Mouse (Mus musculus): ENCODE results near the gene Pde7b.
A peak's percentile ranks its signal among the peaks of the same experiment; 100 is the strongest.

The Pde7b gene

GRCm38 (mm10) chr10:20724906-20725305 lies at the start of gene Pde7b:
Gene Pde7b (minus strand): TSS chr10:20725078.
- peak; percentile 82 for DNase-seq (ENCODE audit: low spot score)

- DNase-seq (ENCODE audit: low spot score) = no peak
These were observed 47.2 kb upstream of the Pde7b start for GRCm38 (mm10) chr10:20772056-20772455.

- no peak for DNase-seq (ENCODE audit: low spot score)
These were observed 45.6 kb upstream of the Pde7b start for GRCm38 (mm10) chr10:20770418-20770888.

- DNase-seq (ENCODE audit: low spot score) = no peak
These were observed 44.9 kb upstream of the Pde7b start for GRCm38 (mm10) chr10:20769557-20770417.

- no peak for DNase-seq (ENCODE audit: low spot score)
These were observed 39.5 kb upstream of the Pde7b start for GRCm38 (mm10) chr10:20764352-20764751.

- no peak for DNase-seq (ENCODE audit: low spot score)
These were observed 34.1 kb upstream of the Pde7b start for GRCm38 (mm10) chr10:20758939-20759338.

- DNase-seq (ENCODE audit: low spot score) = no peak
These were observed 33.4 kb upstream of the Pde7b start for GRCm38 (mm10) chr10:20758259-20758658.

GRCm38 (mm10) chr10:20756219-20756618 lies 31.3 kb upstream of the Pde7b start:
- DNase-seq (ENCODE audit: low spot score) = no peak

GRCm38 (mm10) chr10:20752883-20753282 lies 28.0 kb upstream of the Pde7b start:
- no peak for DNase-seq (ENCODE audit: low spot score)

- no peak for DNase-seq (ENCODE audit: low spot score)
These were observed 25.9 kb upstream of the Pde7b start for GRCm38 (mm10) chr10:20750642-20751251.

GRCm38 (mm10) chr10:20748938-20749337 lies 24.1 kb upstream of the Pde7b start:
- no peak for DNase-seq (ENCODE audit: low spot score)

- DNase-seq (ENCODE audit: low spot score) = no peak
These were observed 22.4 kb upstream of the Pde7b start for GRCm38 (mm10) chr10:20747229-20747628.

GRCm38 (mm10) chr10:20739801-20740200 lies 14.9 kb upstream of the Pde7b start:
- no peak for DNase-seq (ENCODE audit: low spot score)

- DNase-seq (ENCODE audit: low spot score) = no peak
These were observed 12.3 kb upstream of the Pde7b start for GRCm38 (mm10) chr10:20737146-20737545.

GRCm38 (mm10) chr10:20735775-20736449 lies 11.0 kb upstream of the Pde7b start:
- no peak for DNase-seq (ENCODE audit: low spot score)

- no peak for DNase-seq (ENCODE audit: low spot score)
These were observed 8.7 kb upstream of the Pde7b start for GRCm38 (mm10) chr10:20733576-20733975.

GRCm38 (mm10) chr10:20732180-20732579 lies 7.3 kb upstream of the Pde7b start:
- DNase-seq (ENCODE audit: low spot score) = no peak

GRCm38 (mm10) chr10:20730034-20730433 lies 5.2 kb upstream of the Pde7b start:
- DNase-seq (ENCODE audit: low spot score) = no peak

- no peak for DNase-seq (ENCODE audit: low spot score)
These were observed 606 bp upstream of the Pde7b start for GRCm38 (mm10) chr10:20725384-20725983.

GRCm38 (mm10) chr10:20724451-20724850 lies 427 bp downstream of the Pde7b start:
- no peak for DNase-seq (ENCODE audit: low spot score)

- no peak for DNase-seq (ENCODE audit: low spot score)
These were observed 916 bp downstream of the Pde7b start for GRCm38 (mm10) chr10:20723962-20724361.

GRCm38 (mm10) chr10:20723521-20723915 lies 1.4 kb downstream of the Pde7b start:
- DNase-seq (ENCODE audit: low spot score) = peak; percentile 16

Data from embryo, embryonic 10 days (tissue).